ENCODE assay signal across 8 mouse cellular contexts in the genomic region with DNA sequence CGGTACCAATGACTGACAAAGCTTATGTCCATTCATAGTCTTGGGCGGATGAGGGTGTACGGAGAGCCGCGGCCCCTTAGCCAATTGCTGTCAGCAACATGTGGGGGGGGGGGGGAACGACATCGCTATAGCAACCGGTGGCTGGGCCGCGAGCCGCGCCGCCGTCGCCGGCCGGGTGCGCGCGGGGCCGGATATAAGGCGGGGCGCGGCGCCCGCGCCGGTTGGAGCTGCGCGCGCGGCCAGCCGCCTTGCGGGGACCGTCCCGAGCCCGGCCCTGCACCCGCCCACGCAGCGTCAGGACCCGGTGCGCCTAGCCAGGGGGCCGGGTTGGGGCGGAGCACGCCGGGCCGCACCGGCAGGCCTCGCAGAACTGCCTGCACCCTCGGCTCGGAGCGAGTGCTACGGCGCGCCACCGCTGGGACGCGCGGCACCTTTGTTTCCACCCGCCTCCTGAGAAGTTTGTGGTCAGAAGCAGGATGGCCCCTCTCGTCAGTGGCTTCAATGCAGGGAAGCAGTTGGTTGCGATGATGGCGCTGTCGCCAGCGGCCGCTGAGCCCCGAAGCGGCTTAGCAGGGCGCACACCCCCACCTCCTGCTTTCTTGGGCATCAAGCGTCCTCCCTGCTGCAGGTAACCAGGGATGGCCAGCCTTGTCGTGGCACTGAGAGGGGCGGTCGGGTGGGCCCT.
A peak's percentile ranks its signal among the peaks of the same experiment; 100 is the strongest.
DNase-seq lines count a peak whose midpoint lies in the region; ATAC-seq and TF ChIP-seq lines count a peak whose summit lies in the region.

No protein-coding gene starts in this region.

- H3K27ac ChIP-seq in left cerebral cortex, adult 2 months = peak overlapping the region; percentile 83
- 0 out of 2 replicates have a peak overlapping the region, but pooled peaks have one; percentile 41 for H3K27ac ChIP-seq in embryonic facial prominence, embryonic 12.5 days
- no peak overlapping the region for H3K27ac ChIP-seq in limb, embryonic 11.5 days (replicated peaks; ENCODE audit: low read depth, low read length)
- H3K27ac ChIP-seq in midbrain, embryonic 12.5 days (replicated peaks) = peak overlapping the region; percentile 99

- H3K36me3 ChIP-seq in embryonic facial prominence, embryonic 12.5 days = no peaks in the 10 kb centered on the region
- no peaks in the 10 kb centered on the region for H3K36me3 ChIP-seq in limb, embryonic 11.5 days (ENCODE audit: control insufficient read depth, insufficient read depth, low read length)
- H3K36me3 ChIP-seq in midbrain, embryonic 12.5 days = no peaks in the 10 kb centered on the region

- peak overlapping the region; percentile 94 for H3K4me2 ChIP-seq in embryonic facial prominence, embryonic 12.5 days (replicated peaks)
- peak overlapping the region; percentile 75 for H3K4me2 ChIP-seq in limb, embryonic 11.5 days (ENCODE audit: low read depth, severe bottlenecking)
- H3K4me2 ChIP-seq in midbrain, embryonic 12.5 days (replicated peaks) = peak overlapping the region; percentile 67

- peak; percentile 74 to 82 for DNase-seq in left cerebral cortex, adult 2 months (ENCODE audit: extremely low spot score in 1 of 2, low spot score in 2 of 2)
- DNase-seq in left cerebral cortex, adult 11 months (ENCODE audit: low spot score) = no peak
- DNase-seq in heart, postnatal 36 days = peak; percentile 13 to 40
- peak; percentile 65 for DNase-seq in limb, embryonic 11.5 days (ENCODE audit: low spot score)
- peak; percentile 69 for DNase-seq in testis, postnatal 10 days (ENCODE audit: low spot score)

- no peaks in the 10 kb centered on the region for H3K9me3 ChIP-seq in embryonic facial prominence, embryonic 12.5 days
- H3K9me3 ChIP-seq in limb, embryonic 11.5 days (ENCODE audit: control insufficient read depth, low read length) = no peaks in the 10 kb centered on the region
- H3K9me3 ChIP-seq in midbrain, embryonic 12.5 days = no peaks in the 10 kb centered on the region

- intact Hi-C loops in left cerebral cortex, adult 2 months (cut with DNase I) = loop anchor here (5.0 to 10.0 kb wide), 2 partner anchors 193 to 309 kb away; no protein-coding TSS in a partner anchor
- intact Hi-C loops in heart, postnatal 36 days (cut with DNase I) = no loop called here

- peak overlapping the region; percentile 67 for H3K4me3 ChIP-seq in left cerebral cortex, adult 2 months
- peak overlapping the region; percentile 65 for H3K4me3 ChIP-seq in embryonic facial prominence, embryonic 12.5 days
- peak overlapping the region; percentile 45 for H3K4me3 ChIP-seq in limb, embryonic 11.5 days (ENCODE audit: low read depth, low read length)
- peak overlapping the region; percentile 94 for H3K4me3 ChIP-seq in midbrain, embryonic 12.5 days

- H3K9ac ChIP-seq in embryonic facial prominence, embryonic 12.5 days = peak overlapping the region; percentile 61
- H3K9ac ChIP-seq in limb, embryonic 11.5 days (ENCODE audit: low read length) = peak overlapping the region; percentile 49
- H3K9ac ChIP-seq in midbrain, embryonic 12.5 days (replicated peaks) = peak overlapping the region; percentile 100

- H3K27me3 ChIP-seq in embryonic facial prominence, embryonic 12.5 days = peaks cover 83% of the 10 kb centered on the region
- H3K27me3 ChIP-seq in limb, embryonic 11.5 days (ENCODE audit: control insufficient read depth, insufficient read depth, low read length) = peaks cover 77% of the 10 kb centered on the region
- H3K27me3 ChIP-seq in midbrain, embryonic 12.5 days = no peaks in the 10 kb centered on the region; the same call in 1 of the 2 replicates

- ATAC-seq in embryonic facial prominence, embryonic 12.5 days (ENCODE audit: insufficient number of reproducible peaks, insufficient read depth, low FRiP score, low TSS enrichment) = peak; percentile 81
- ATAC-seq in limb, embryonic 11.5 days (ENCODE audit: insufficient number of reproducible peaks, low FRiP score, low TSS enrichment, low read depth) = peak; percentile 63; the same call in 1 of the 2 replicates
- ATAC-seq in midbrain, embryonic 12.5 days (ENCODE audit: low FRiP score, low read depth) = peak; percentile 76
- ATAC-seq in megakaryocyte-erythroid progenitor cell, adult 5-6 weeks (replicated peaks; ENCODE audit: low FRiP score, low TSS enrichment, poor library complexity, severe bottlenecking) = no peak

- peaks cover 16% of the 10 kb centered on the region for H3K4me1 ChIP-seq in embryonic facial prominence, embryonic 12.5 days
- H3K4me1 ChIP-seq in limb, embryonic 11.5 days (ENCODE audit: control insufficient read depth, insufficient read depth, low read length) = peaks cover 16% of the 10 kb centered on the region
- H3K4me1 ChIP-seq in midbrain, embryonic 12.5 days = peaks cover 57% of the 10 kb centered on the region

- WGBS in embryonic facial prominence, embryonic 12.5 days = under 1% methylated on average over 73 of the region's 73 CpGs
- under 1% methylated on average over 48 of the region's 73 CpGs for WGBS in limb, embryonic 11.5 days
- under 1% methylated on average over 68 of the region's 73 CpGs for WGBS in midbrain, embryonic 12.5 days

- TF ChIP-seq CTCF in left cerebral cortex, adult 2 months (IDR thresholded peaks at IDR 0.05) = no peak; the same call in none of the 2 replicates

Comparison
In these comparisons a context has a peak if more than half of its experiments do, and no peak if none do; other contexts are left out.
1. H3K9ac ChIP-seq: peak in every context shown above with its lines; median percentile 100 in midbrain, embryonic 12.5 days; 61 in embryonic facial prominence, embryonic 12.5 days; 49 in limb, embryonic 11.5 days.